Mouse (Mus musculus) telencephalon, adult 2 months (tissue): ENCODE measurements around the gene Rasgrp2.

ENCODE experiments used
- DNase-seq: peaks from one replicate; pipeline ENCODE4 v3.0.0-alpha.2; 2011; ENCODE audit warnings: low read depth, low spot score

The Rasgrp2 gene

GRCm38 (mm10) chr19:6399285-6400095 lies at the start of gene Rasgrp2:
Gene Rasgrp2, plus strand, starts transcription at chr19:6399340.
- no peak for DNase-seq

DNA sequence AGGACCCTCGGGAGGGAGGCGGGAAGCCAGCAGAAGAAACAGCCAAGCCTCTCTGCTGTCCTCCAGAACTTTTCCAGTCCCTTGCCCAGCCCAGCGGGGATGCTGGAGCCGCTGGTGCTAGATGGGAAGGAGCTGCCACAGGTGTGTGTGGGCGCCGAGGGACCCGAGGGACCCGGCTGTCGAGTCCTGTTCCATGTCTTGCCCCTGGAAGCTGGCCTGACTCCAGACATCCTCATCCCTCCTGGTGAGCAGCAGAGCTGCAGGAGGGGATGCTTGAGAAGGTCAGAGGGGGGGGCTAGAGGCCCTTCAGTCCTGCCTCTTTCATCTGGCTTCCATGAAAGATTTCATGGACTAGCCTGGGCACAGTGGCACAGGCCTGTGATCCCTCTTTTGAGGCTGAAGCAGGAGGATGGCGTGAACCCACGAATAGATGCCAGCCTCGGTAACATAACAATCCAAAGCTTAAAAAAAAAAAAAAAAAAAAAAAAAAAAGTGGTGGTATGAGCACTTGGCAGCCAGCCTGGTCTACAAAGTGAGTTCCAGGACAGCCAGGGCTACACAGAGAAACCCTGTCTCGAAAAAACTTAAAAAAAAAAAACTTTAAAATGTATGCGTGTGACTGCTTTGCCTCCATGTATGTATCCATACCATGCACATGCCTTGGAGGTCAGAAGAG lies 47.6 kb upstream of the Rasgrp2 start:
- DNase-seq, result no peak

DNA sequence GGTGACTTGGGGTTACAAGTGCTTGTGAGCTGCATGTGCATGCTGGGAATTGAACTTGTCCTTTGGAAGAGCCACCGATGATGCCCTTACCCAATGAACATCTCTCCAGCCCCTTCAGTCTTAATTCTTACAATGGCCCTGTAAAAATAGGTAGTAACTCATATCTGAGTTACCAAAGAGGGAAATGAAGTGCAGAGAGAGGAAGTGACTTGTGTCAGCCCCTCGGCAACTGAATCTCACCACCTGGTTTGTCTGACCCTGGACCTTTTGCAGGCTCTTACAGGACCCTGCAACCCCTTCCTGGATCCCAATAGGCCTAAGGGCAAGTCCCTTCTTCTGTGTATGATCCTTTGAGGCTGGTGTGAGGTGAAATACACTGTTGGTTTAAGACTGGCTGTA lies 47.0 kb upstream of the Rasgrp2 start:
- no peak for DNase-seq

- DNase-seq, result no peak
Observed at GRCm38 (mm10) chr19:6354030-6354429, 45.1 kb upstream of the Rasgrp2 start.

DNA sequence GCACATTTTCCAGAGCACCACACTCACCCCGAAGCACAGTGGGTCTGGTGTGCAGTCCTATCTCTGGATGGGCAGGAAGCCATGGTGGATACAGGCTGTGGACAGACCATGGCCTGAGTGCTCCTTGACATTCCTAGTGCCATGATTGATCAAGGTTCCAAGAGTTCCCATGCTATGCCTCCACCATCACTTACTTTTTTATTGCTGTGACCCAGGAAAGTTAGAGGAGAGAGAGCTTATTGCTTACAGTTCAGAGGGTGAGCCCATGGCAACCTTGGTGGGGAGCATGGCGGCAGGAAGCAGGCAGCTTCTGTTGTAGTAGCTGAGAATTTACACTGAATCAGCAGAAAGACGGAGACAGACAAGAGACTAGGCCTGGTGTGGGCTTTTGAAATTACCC lies 37.8 kb upstream of the Rasgrp2 start:
- DNase-seq, result no peak

DNA sequence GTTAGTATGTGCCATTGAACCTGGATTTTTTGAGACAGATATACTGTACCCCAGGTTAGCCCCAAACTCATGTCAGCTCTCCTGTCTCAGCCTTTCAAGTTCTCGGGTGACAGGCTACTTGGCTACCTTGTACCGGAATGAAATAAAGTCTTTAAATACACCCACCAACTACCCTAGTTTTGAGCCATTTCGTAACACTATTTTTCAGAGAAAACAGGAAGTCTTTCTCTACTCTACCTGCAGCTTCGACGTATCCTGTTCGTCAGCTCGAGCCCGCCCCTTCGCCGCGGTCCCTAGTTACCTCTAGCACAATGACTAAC lies 36.1 kb upstream of the Rasgrp2 start:
- DNase-seq, result no peak

DNA sequence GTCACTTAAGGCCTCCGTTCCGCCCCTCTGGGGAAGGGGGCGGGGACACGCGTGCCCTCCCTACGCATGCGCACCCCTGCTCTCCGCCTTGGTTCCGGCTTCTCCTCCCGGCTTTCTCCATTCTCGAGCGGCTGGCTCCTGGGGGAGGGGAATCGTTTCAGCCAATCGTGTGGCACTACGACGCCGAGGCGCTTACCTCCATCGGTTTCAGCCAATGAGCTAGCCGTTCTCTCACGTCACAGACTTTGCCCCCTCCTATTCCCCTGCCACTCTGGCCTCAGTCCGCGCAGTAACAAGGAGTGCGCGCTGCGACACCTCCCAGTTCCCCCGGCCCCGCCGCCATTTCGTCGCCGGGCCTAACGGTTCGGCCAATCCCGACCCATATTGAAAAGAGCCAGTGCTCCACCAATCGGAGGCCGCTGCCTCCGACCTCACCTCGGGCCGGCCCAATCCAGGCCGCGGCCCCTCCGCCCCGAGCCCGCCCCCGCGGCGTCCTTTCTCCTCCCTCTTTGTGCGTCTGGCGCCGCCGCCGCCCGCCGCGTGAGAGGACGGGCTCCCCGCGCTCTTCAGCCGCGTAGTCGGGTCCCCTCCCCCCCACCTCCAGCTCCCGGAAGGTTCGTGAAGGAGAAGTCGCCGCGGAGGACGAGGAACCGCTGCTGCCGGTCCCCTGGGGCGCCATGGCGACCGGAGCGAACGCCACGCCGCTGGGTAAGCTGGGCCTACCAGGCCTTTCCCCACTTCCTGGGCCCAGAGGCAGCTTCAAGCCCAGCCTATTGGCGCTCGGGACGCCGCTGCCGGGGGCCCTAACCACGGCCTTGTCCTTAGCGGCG lies 35.5 kb upstream of the Rasgrp2 start, which contains the start of gene Sf1:
Sf1 (plus strand) TSS at position 280 of the 830 bp plus-strand sequence.
- DNase-seq, result peak; percentile 99

DNA sequence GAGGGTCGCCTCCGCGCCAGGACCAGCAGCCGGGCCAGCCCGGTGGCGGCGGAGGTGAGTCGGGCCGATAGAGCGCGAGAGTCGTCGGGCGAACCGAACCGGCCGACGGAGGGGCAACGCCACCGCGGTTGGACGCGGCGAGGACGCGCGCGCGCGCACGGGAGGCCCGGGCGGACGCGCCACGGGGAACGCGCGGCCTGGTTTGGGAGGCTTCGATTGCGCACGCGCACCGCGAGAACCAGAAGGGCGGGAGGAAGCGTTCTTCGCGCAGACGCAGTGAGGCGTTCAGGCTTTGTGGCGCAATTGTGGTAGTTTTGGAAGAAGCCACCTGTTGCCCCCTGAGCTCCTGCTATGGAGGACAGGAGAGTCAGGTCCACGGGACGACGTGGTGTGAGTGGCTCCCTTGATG lies 34.8 kb upstream of the Rasgrp2 start:
- DNase-seq, result peak; percentile 71

DNA sequence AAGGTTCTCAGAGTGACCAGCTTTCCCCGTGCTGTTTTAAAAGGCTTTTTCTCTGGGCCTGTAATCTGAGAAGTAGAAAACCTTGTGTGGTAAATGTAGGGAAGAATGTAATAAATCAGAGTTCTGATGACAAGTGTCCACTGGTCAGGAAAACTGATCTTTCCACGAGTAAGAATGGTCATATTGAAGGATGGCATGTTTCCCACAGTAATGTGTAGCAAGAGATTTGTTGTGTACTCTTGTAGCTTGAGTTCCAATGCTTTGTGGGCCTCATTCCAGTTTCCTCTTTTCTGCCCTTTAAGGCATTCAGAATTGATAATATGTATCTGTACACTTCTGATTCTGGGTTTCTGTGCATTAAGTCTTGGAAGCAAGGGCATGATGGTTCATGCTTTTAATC lies 34.3 kb upstream of the Rasgrp2 start:
- no peak for DNase-seq

GRCm38 (mm10) chr19:6370175-6370574 lies 29.0 kb upstream of the Rasgrp2 start:
- peak; percentile 28 for DNase-seq

GRCm38 (mm10) chr19:6372433-6372832 lies 26.7 kb upstream of the Rasgrp2 start:
- DNase-seq, result no peak

- DNase-seq, result no peak
Observed at GRCm38 (mm10) chr19:6373539-6374400, 25.4 kb upstream of the Rasgrp2 start.

- DNase-seq, result no peak
Observed at GRCm38 (mm10) chr19:6374571-6374970, 24.6 kb upstream of the Rasgrp2 start.

DNA sequence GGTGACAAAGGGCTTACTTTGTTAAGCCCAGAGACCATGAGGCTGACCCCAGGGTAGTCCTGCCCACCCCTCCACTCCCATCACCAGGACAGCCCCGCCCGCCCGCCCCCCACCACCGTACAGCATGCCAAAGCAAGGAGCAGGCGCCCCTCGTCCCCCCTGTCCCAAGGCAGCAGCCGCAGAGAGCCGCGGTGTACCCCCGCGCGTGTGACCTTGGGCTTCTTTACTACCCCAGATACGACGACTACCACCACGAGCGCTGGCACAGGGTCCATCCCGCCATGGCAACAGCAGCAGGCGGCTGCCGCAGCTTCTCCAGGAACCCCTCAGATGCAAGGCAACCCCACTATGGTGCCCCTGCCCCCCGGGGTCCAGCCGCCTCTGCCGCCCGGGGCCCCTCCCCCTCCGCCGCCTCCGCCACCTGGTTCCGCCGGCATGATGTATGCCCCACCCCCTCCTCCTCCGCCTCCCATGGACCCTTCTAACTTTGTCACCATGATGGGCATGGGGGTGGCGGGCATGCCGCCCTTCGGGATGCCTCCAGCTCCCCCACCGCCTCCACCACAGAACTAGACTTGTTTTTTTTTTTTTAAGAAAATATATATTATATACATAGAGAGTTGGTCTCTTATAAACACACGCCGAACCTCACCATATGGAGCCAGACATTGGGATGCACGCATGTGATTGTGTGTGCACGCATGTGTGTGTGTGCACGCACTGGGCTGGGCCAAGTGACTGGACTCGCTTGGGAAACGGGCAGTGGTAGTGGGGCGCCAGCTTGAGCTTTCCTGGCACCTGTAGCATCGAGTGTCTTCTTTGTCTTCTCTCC lies 23.5 kb upstream of the Rasgrp2 start:
- no peak for DNase-seq

- no peak for DNase-seq
Observed at GRCm38 (mm10) chr19:6376255-6376564, 22.9 kb upstream of the Rasgrp2 start.

DNA sequence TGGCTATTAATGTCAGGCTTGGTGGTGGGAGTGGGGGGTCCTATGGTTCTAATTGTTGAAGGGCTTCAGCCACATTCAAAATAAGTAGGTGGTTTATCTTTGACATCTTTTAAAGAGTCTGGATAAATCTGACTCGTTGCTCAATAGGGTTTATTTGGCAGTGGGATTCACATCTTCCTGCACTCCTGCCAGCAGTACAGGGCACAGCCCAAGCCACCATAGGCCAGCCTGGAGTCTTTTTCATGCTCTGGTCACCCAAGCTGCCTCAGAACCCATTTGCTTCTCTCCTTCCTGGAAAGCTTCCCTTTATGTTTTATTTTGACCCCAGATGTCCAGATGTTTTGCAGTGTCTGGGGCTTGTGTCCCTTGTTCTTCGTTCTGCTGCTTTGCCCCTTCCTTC lies 22.5 kb upstream of the Rasgrp2 start:
- no peak for DNase-seq

DNA sequence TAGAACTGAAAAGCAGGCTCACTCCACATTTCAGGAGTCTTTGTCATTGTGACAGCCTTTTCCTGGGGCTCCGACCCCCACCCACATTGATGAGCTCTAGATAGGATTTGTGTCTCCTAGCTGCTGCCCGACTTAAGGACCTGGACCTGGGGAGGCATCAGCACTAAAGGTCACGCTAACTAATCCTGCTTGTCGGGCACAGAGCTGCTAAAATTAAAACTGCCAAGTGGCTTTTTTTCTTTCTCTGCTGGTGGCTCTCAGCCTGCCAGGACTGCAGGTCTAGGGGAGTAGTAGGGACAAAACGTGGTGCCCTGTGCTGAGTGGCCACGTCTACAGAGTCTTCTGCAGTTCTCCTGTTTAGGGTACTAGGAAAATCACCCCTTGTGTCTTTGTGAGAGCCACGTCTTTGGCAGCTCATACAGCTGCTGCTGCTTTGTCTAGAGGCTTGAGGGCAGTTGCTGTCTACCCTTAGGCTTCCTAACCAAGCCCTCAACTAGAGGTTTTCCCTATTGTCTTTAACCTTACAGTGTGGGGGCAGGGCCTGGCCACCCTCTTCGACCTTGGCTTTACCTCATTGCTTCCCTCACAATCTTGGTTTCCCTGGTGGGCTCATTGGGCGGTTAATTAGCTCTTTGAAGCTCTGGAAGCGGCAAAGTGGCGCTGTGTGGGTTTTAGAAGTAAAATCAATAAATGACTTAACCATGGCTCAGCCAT lies 21.7 kb upstream of the Rasgrp2 start:
- no peak for DNase-seq

- DNase-seq, result no peak
Observed at GRCm38 (mm10) chr19:6380411-6381166, 18.6 kb upstream of the Rasgrp2 start.

DNA sequence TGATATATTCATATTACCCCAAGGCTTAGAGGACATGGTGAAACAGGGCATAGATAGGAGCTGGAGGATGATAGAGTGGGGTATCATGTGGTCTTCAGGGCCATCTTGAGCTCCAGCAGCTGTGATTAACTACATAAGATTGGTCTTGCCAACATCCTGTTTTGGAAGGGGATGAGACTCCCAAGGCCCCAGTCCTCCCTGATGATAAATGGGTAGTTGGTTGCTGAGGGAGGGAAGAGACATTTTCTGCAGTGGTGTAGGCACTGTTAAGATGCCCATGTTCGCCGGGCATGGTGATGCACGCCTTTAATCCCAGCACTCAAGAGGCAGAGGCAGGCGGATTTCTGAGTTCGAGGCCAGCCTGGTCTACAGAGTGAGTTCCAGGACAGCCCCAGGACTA lies 17.9 kb upstream of the Rasgrp2 start:
- no peak for DNase-seq
